Mouse (Mus musculus): ENCODE measurements around the gene Pdlim1. TPM values are rescaled to one million over a fixed set of nuclear protein-coding genes. Genes with fewer than 3 reads are reported as not detected.
A peak's percentile ranks its signal among the peaks of the same experiment; 100 is the strongest.

The Pdlim1 gene
- total RNA-seq (2022), result 10 to 100 TPM; 81.4 to 93.4 (median 89.9) TPM

DNA sequence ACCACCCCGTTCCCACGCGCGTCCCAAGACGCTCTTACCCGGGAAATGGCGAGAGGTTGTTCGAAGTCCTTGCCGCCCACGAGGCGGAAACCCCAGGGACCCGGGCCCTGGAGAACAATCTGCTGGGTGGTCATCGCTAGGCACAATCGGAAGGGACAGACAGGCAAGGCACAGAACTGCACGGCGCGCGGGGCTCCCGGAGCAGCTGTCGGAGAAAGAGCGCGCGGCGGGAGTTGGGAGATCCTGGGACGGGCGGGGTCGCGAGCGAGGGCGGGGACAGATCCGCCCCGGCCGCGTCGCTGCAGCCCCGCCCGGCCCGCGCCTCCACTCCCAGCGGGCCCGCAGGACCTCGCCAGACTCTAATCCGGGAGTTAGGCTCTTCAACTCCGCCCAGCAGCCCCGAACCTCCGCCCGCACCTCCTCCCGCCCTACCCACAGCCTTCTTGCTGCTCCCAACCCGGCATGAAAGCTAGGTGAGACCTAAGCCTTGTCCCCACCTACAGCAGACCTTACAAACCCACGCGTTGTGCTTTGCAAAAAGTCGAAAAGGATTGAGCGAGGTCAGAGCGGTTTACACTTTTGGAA lies at the start of gene Pdlim1:
TSS of gene Pdlim1 (minus strand) at position 535 of the 585 bp plus-strand sequence.
- peak; percentile 56 to 65 for DNase-seq (ENCODE audit: low spot score in 2 of 2)

DNA sequence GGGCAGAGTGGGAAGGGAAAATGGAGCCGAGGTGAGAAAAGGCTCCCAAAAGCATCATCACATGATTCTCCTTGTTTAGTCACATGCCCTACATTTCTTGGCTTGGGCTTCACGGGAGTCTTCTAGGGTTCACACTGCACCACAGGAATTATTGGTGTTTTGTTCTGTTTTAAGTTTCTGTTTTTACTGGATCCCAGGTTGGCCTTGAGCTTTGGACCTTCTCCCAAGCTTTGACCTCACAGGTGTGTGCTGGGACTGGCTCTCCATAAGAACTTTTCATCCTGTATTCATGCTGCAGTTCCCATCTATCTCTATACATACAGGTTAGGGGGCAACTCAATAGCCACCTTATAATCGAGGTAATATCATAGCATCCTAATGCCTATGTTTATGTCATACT lies 47.6 kb upstream of the Pdlim1 start:
- no peak for DNase-seq (ENCODE audit: low spot score in 2 of 2)

DNA sequence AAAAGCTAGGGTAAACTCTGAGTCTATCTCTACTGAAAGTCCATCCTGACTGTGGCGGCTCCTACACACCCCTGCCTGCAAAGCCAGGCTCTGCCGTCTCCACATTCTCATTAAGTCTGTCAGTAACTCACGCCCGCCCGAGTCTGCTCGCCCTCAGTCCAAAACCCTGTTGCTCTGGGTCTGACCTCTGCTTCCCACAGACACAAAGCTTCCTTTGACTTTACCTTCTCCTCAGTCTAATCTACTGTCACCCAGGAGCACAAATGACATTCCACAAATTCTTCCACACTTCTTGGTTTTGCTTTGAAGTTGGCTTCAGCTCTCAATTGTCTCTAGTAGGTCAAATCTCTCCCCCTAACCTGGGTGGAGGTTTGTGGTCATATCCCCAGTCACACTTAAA lies 46.9 kb upstream of the Pdlim1 start:
- no peak for DNase-seq (ENCODE audit: low spot score in 2 of 2)

DNA sequence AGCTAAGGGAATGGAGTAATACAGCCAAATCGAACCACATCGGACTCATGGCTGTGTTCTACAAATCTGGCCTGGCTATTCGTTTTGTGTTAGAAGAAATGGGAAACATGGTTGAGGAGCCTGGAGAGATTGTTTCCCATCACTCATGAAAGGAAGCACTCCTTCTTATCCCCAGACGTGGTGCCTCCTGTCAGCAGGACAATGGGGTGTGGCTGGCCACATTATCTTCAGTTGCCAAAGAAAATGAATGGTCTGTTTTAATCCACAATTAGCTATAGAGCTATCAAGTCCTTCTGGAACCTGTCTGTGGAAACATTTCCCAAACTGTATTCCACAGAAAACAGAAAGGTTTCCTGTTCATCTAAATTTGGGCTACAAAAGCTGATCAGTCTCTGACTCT lies 45.4 kb upstream of the Pdlim1 start:
- no peak for DNase-seq (ENCODE audit: low spot score in 2 of 2)

DNA sequence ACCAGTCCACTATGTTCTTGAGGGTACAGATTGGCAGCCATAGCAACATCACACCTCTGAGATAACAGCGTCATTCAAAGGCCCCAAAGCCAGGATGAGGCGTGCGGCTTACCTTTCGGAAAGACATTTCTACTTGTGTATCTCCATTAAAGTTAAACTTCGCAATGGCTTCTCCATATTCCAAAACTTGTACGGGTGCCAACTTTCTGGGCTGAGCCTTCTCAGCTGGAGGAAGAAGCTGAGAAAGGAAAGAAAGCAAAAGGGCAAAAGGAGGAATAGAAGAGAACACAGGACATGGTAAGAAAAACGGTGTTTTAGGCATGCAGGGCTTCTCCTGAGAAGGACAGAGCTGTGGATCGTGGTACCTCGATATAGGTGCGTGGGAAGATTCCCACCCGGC lies 42.6 kb upstream of the Pdlim1 start:
- DNase-seq (ENCODE audit: low spot score in 2 of 2), result no peak

DNA sequence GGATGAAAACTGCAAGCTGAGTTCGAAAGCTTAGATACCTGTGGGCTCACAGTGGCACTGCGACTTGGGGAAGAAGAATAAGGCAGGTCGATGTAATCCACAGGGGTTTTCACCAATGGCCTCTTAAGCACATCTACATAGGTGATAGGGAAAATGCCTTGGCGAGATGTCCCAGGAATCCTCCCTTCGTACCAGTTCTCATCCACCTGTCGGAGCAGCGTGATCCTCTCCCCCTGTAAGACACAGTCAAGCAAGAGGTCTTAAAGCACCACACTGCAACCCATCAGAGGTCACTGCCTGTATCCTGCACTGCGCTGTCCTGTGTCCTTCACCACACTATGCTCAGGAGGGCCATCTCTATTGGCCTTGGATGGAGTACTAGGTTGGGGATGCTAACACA lies 40.0 kb upstream of the Pdlim1 start:
- DNase-seq (ENCODE audit: low spot score in 2 of 2), result no peak

DNA sequence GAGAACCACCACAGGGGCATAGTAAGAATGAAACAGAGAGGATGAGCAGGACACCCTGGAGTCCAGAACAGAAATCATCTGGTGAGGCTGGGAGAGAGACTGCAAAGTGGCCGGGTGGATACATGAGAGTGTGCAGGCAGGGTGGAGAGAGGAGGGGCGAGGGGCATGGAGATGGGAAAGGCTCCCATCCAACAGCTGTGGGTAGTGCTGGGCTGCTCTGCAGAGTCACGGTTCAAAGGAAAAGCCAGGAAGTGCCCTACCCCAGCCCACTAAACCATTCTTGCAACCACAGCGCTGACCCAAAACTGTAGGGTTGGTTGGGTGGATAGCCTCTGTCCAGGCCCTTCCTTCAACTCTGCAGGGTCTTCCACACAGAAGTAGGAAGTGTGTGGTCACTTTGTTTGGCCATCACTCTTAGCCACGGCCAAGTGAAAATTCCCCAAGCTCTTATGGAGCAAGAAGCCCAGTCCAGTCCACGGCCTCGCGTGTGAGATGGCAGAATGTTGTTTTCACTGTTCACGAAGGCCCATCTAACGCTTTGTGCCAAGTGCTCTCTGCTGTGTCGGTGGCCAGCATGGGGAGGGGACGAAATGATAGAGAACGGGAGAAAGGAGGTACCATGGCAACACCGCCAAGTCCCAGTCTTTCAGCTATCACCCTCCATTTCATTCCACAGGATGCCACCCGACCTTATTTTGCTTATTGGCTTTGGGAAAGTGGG lies 38.9 kb upstream of the Pdlim1 start:
- no peak for DNase-seq (ENCODE audit: low spot score in 2 of 2)

DNA sequence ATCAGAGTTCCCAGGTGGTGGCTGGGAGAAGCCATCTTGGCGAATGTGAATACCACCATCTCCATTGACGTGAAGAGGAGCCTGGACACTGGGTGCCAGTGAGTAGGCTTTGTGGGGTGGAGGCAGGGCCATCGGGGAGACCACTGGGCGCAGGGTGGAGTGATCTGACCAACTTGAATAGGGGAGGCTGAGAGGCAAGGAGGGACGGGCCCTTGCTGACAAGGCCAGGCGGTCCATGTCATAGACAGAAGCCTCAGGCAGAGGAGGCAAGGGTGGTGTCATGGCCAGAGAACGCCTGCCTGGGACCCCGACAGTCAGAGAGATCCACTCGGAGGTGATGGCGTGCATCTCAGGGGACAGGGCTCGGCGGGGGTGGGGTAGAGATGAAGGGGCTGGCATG lies 38.3 kb upstream of the Pdlim1 start:
- DNase-seq (ENCODE audit: low spot score in 2 of 2), result no peak

DNA sequence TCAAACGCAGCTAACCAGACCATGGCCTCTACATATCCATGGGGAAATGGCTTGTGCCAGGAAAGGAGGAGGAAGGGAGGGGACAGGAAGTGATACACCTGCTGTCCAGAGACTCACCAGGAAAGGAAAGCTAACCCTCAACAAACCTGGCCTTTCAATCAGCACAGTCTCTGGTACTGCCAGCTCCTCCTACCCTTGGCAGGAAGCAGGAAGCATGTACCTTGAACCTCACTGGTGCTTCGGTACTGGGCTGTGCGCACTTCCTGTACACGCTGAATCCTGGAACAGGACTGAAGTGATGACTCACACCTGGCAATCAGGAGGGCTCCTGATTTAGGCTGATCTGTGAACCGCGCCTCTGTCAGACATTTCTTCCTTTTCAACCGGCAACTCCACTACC lies 35.9 kb upstream of the Pdlim1 start:
- no peak for DNase-seq (ENCODE audit: low spot score in 2 of 2)

DNA sequence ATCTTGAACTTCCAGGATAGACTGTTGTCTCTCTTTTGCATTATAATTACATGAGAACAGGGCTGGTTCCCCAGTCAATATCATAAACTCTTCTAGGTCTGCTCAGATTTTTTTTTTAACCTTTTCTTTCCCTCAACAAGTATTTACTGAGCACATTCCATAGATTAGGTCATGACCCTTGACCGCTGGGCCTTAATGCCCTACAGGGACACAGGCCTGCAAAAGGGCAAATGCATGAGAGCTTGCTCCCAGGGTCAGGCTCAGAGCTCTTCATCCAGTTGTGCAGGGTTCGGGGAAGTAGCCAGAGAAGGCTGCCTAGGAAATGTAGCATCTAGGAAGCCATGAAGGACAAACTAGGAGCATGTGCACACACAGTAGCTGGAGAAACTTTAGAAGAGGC lies 35.0 kb upstream of the Pdlim1 start:
- no peak for DNase-seq (ENCODE audit: low spot score in 2 of 2)

DNA sequence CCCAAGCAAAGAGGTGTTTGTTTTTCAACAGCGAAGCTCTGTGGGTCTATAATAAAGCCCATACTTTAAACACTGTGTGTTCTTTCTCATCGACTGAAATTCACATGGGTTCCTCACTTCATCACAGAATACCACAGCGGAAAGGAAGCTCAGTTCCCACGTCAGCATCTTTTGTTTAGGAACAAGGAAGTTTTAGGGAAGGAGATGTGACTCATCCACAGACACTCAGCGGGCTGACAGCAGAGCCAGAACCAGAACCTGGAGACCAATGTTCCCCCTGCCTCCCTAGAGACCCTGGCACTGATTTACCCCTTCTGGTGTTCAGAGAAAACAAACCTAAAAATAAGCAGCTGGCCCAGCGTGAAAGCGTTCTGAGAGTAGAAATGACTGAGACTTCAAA lies 33.8 kb upstream of the Pdlim1 start:
- DNase-seq (ENCODE audit: low spot score in 2 of 2), result no peak

DNA sequence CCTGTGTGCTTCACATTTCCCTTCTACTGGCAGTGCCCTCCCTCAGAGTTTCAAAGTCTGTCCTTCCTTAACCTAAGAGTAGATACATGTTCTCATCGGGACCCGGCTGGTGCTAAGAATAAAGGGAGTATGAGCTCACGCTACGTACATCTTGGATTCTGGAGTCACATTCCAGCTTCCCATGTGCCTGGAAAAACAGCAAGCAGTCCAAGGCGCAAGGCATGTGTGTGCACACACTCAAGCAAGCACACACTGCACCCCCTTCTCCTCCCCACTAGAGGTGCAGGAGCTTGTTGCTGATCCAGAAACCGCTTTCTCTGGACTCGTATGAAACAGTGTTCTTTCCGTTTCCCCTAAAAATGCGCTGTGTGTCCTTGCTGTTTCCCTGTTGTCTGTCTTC lies 31.3 kb upstream of the Pdlim1 start:
- peak in 1 of 2 experiments; percentile 36 for DNase-seq (ENCODE audit: low spot score in 2 of 2)

DNA sequence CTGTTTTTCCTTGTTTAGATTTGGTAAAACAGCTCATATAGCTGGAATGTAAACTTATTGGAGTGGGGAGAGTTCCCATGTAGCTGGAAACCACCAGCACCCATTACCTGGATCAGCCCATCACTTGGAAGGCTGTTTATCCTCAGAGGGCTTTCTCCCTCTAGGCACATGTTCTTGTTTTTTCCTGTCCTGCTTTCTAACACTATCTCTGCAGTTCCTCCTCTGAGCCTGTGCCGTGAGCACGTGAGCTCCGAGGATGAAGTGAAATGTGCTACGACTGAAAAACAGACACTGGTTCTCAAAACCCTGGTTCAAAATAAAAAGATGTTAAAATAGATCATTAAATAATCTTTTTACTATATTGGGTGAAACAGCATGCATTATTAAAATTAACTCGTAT lies 30.8 kb upstream of the Pdlim1 start:
- DNase-seq (ENCODE audit: low spot score in 2 of 2), result no peak

DNA sequence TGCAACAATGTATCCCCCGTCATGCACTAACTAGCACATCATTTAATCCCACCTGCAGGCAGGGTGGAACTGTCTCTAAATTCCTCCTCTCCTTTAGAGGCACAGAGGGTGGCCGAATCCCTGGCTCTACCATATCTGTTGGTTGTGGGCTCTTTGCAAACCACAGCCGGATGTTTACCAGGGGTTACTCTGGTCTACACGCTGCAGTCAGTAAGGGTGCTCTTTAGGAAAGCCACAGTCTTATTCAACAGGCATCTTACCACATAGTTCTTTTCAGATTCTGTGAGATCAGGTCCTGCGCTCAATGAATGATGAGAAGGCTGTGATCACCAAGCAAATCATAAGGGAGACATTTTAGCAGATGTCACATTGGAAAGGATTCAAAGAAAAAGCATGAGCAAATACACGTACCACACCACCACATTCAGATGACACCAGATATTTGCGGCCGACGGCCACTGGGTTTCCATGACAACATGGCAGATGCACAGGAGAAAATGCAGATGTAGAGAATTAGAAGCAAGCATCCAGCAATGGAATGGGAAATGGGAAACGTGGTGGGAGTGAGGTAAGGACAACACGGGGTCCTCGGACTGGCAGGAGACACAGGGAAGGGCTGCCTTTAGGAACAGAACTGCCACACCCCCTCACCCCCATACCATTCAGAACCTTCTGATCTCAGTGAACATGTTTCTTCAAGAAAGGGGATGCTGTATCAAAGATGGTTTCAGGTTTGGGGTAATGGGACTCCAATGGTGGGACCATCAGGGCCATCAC lies 28.5 kb upstream of the Pdlim1 start:
- DNase-seq (ENCODE audit: low spot score in 2 of 2), result no peak

DNA sequence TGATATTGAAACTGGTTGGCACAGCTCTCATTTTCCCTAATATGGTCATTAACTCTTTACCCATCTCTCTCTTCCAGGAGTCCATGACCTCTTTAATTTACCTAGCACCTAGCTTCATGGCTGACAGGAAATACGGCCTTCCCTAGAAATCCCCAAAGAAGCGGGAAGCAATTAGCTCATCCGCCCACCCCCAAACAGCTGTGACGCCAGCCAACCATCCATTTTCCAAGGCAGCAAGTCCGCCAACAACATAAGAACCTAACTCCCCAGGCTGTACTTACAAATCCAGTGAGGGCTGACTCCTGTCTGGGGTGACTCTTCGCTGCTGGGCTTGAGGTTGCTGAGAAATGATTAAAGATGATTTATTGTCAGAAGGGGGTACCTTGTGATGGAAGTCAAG lies 27.5 kb upstream of the Pdlim1 start:
- no peak for DNase-seq (ENCODE audit: low spot score in 2 of 2)

DNA sequence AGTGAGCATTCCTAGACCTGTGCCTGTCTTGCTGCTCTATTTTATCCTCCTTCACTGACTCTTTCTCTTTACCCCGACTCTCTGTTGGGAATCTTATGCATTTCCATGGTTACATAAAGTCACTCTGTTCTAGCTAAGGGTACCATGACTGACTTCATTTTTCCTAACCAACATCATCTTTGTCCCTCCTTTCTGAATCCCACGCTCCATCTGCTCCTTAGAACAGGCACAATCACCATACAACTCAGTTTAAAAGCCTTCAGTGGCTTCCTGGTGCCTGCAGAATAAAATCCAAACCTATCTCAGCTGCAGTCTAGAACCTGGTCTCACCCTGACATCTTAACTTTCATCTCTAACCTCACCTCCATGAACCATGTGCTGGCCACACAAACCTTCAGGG lies 26.9 kb upstream of the Pdlim1 start:
- DNase-seq (ENCODE audit: low spot score in 2 of 2), result no peak

DNA sequence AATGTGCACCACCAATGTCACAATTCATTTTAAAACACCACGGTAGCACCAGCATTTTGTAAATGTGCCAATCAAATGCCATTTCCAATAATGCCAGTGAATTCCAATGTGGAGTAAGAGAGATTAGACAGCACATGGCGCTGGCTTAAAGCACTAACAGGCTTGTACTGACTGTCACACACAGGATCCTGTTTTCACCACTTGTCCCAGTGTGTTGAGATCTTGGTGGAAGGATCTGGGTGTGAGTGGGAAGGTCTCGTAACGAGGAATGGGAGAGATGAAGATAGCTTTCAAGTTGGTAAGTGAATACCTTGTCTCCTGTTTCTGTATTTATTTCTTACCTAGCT lies 26.1 kb upstream of the Pdlim1 start:
- no peak for DNase-seq (ENCODE audit: low spot score in 2 of 2)

DNA sequence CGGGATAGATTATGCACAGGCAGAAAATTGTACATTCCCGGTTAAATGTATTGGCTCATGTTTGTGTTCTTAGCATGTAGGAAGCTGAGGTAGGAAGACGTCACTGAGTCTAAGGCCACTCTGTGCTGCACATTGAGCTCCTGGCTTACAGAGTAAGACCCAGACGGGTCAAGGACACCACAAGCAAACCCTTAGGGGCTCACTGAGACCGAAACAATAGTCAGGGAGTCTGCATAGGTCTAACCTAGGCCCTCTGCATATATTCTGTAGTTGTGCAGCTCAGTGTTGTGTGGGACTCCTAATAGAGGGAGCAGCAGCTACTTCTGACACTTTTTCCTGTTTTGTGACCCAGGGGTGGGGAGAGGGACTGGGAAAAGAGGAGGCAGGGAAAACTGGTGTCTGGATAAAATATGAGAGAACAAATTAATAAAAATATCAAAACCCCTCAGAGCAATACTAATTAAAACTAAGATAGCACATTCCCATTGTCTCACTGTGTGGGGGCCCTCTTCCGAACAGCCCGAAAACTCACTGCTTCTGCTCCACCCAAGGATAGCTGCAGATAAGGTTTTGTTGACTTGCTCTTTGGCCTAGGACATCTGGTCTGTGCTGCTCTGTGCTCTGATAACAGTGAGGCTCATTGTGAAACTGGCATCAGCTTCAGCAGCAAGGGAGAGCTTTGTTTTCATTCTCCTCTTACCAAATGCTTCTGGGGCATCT lies 25.6 kb upstream of the Pdlim1 start:
- no peak for DNase-seq (ENCODE audit: low spot score in 2 of 2)

DNA sequence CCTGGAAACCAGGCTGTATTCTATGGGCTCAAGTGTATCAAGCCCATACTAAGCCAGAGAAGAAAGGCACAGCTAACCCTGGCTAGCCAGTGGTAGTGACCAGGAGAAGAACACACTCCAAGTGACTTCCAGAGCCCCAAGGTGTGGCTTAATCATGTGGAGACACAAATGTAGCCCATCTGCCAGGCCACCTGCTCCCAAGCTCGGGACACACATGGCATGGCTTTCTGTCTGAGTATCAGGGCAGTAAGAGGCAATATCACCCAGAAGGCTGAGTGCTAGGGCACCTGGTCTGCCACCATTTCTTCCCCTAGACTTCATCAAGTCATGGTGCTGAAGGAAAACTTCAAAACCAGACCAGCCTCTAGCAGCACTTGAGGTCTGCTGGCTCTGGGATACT lies 22.6 kb upstream of the Pdlim1 start:
- no peak for DNase-seq (ENCODE audit: low spot score in 2 of 2)

DNA sequence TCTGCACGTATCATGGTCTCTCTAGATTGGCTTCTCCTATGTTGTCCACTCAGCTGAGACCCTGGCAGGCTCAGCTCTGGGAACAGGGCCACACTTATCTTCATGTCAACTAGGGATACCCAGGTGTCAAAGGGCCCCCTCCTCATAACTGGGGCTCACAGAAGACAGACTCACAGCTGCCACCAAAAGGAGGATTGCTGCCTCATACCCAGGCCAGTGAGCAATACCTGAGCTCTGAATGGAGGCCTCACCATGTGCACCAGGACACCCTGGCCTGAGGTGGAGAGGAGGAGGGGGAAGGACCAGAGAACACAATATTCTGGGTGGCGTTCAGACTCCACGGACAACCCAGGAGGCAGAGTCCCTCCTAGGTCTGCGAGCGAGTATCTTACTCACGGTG lies 22.1 kb upstream of the Pdlim1 start:
- no peak for DNase-seq (ENCODE audit: low spot score in 2 of 2)

DNA sequence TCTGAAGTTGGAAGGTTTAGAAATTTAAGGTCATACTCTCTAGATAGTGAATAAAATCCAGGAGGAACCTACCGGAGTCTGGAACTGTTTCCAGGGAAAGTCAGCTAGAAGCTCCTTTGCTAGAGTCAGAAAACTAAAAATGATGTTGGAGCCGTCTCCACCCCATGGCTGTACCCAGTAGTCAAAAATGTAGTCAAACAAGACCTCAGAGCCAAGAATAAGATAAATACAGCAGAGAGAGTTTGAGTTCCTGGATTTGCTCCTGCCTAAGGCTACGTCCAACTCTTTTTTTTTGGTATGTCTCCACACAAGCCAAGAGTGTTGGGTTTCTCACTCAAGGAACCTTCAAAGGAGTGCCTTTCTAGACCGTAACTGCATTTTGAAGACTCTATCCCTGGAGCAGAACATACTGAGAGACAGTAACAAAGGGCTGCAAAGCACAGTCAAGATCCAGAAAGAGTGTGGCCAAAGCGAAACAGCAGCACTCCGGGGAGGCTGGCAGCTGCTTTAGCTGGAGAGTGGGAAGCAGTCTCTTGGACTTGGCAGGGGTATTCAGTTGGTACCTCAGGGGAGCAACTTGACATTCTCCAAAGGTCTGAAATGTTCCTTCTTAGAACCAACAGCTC lies 18.6 kb upstream of the Pdlim1 start:
- DNase-seq (ENCODE audit: low spot score in 2 of 2), result no peak

DNA sequence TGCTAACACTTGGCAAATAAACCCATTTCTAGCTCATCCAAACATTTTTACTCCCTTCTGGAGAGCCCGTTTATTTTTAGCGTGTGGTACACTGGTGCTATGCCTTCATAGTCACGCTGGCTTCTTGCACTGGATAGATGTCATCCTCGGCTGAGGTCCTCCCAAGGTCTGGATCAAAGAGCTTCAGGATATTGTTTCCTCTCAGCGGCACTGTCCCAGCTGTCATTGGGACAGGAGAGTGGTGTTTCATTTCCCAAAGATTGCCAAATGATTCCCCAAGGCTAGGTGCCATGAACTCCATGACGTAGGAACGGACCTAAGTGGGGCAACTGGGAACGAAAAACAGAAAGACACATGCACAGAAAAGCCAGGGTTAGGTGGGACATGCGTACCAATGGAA lies 16.8 kb upstream of the Pdlim1 start:
- no peak for DNase-seq (ENCODE audit: low spot score in 2 of 2)
